Mouse (Mus musculus): ENCODE measurements at regions not wholly inside any gene's neighbourhood (a gene's known extent, or its start where the extent isn't known, plus 50 kb on each side); places are given as distances from the start of the nearest gene placed in this dataset.

GRCm38 (mm10) chr2:159068303-159069020 lies 273.9 kb downstream of the Dhx35 start:
- no peak overlapping the region for H3K27ac ChIP-seq (ENCODE audit: low read depth)
- ATAC-seq (replicated peaks; ENCODE audit: low FRiP score, low TSS enrichment, low read depth) = no peak

GRCm38 (mm10) chr2:159069180-159069579 lies 274.6 kb downstream of the Dhx35 start:
- Histone ChIP-seq H3K36me3 (ENCODE audit: control insufficient read depth, insufficient read depth, low read length) (no peaks in the 10 kb centered on the region), H3K27ac (ENCODE audit: low read depth) (no peak overlapping the region), H3K9ac (ENCODE audit: low read length) (no peak overlapping the region), H3K27me3 (replicated peaks; ENCODE audit: control insufficient read depth, insufficient read depth, low read length) (no peaks in the 10 kb centered on the region), H3K4me1 (replicated peaks; ENCODE audit: control insufficient read depth, insufficient read depth, low read length) (no peaks in the 10 kb centered on the region), H3K4me2 (ENCODE audit: low read length) (no peak overlapping the region), H3K4me3 (ENCODE audit: low read depth, low read length) (no peak overlapping the region), H3K9me3 (ENCODE audit: control insufficient read depth, low read length) (no peaks in the 10 kb centered on the region)
- DNase-seq (ENCODE audit: low spot score) (no peak), ATAC-seq (replicated peaks; ENCODE audit: low FRiP score, low TSS enrichment, low read depth) (no peak)
- WGBS = 16% methylated on average over 6 of the region's 6 CpGs

More at GRCm38 (mm10) chr2:159068303-159069020, 273.9 kb downstream of the Dhx35 start:
- no peak for DNase-seq (ENCODE audit: low spot score)
- Histone ChIP-seq H3K27me3 (replicated peaks; ENCODE audit: control insufficient read depth, insufficient read depth, low read length) (no peaks in the 10 kb centered on the region), H3K4me3 (ENCODE audit: low read depth, low read length) (no peak overlapping the region), H3K9ac (ENCODE audit: low read length) (no peak overlapping the region), H3K36me3 (ENCODE audit: control insufficient read depth, insufficient read depth, low read length) (no peaks in the 10 kb centered on the region), H3K9me3 (ENCODE audit: control insufficient read depth, low read length) (no peaks in the 10 kb centered on the region), H3K4me1 (replicated peaks; ENCODE audit: control insufficient read depth, insufficient read depth, low read length) (no peaks in the 10 kb centered on the region), H3K4me2 (ENCODE audit: low read length) (no peak overlapping the region)
- WGBS = 38% methylated on average over 7 of the region's 7 CpGs

- Histone ChIP-seq H3K4me3 (ENCODE audit: low read depth, low read length) (no peak overlapping the region), H3K27ac (ENCODE audit: low read depth) (no peak overlapping the region), H3K9ac (ENCODE audit: low read length) (no peak overlapping the region), H3K36me3 (ENCODE audit: control insufficient read depth, insufficient read depth, low read length) (no peaks in the 10 kb centered on the region), H3K4me1 (replicated peaks; ENCODE audit: control insufficient read depth, insufficient read depth, low read length) (no peaks in the 10 kb centered on the region), H3K9me3 (ENCODE audit: control insufficient read depth, low read length) (no peaks in the 10 kb centered on the region), H3K27me3 (replicated peaks; ENCODE audit: control insufficient read depth, insufficient read depth, low read length) (no peaks in the 10 kb centered on the region; the same call in 1 of the 2 replicates), H3K4me2 (ENCODE audit: low read length) (no peak overlapping the region)
- 77% methylated on average over 7 of the region's 7 CpGs for WGBS
- DNase-seq (ENCODE audit: low spot score) (no peak), ATAC-seq (replicated peaks; ENCODE audit: low FRiP score, low TSS enrichment, low read depth) (no peak)
Observed at GRCm38 (mm10) chr2:159072997-159073690, 278.5 kb downstream of the Dhx35 start.

- ATAC-seq (replicated peaks; ENCODE audit: low FRiP score, low TSS enrichment, low read depth) = no peak
- H3K9me3 ChIP-seq (ENCODE audit: control insufficient read depth, low read length) = no peaks in the 10 kb centered on the region
- H3K4me3 ChIP-seq (ENCODE audit: low read depth, low read length) = no peak overlapping the region
- H3K27ac ChIP-seq (ENCODE audit: low read depth) = no peak overlapping the region
- WGBS = 68% methylated on average over 7 of the region's 7 CpGs
- no peak for DNase-seq (ENCODE audit: low spot score)
- H3K27me3 ChIP-seq (replicated peaks; ENCODE audit: control insufficient read depth, insufficient read depth, low read length) = no peaks in the 10 kb centered on the region; the same call in 1 of the 2 replicates
- H3K4me1 ChIP-seq (replicated peaks; ENCODE audit: control insufficient read depth, insufficient read depth, low read length) = no peaks in the 10 kb centered on the region
- H3K36me3 ChIP-seq (ENCODE audit: control insufficient read depth, insufficient read depth, low read length) = no peaks in the 10 kb centered on the region
- H3K9ac ChIP-seq (ENCODE audit: low read length) = no peak overlapping the region
- no peak overlapping the region for H3K4me2 ChIP-seq (ENCODE audit: low read length)
Observed at GRCm38 (mm10) chr2:159079836-159080235, 285.2 kb downstream of the Dhx35 start.

- ATAC-seq (replicated peaks; ENCODE audit: low FRiP score, low TSS enrichment, low read depth) (no peak), DNase-seq (ENCODE audit: low spot score) (no peak)
- H3K27me3 ChIP-seq (replicated peaks; ENCODE audit: control insufficient read depth, insufficient read depth, low read length) = no peaks in the 10 kb centered on the region
- no peaks in the 10 kb centered on the region for H3K36me3 ChIP-seq (ENCODE audit: control insufficient read depth, insufficient read depth, low read length)
- H3K4me1 ChIP-seq (replicated peaks; ENCODE audit: control insufficient read depth, insufficient read depth, low read length) = no peaks in the 10 kb centered on the region
- no peaks in the 10 kb centered on the region for H3K9me3 ChIP-seq (ENCODE audit: control insufficient read depth, low read length)
- H3K4me3 ChIP-seq (ENCODE audit: low read depth, low read length) = no peak overlapping the region
- H3K4me2 ChIP-seq (ENCODE audit: low read length) = no peak overlapping the region
- no peak overlapping the region for H3K27ac ChIP-seq (ENCODE audit: low read depth)
- WGBS = 85% methylated on average over 19 of the region's 19 CpGs
- H3K9ac ChIP-seq (ENCODE audit: low read length) = no peak overlapping the region
Observed at GRCm38 (mm10) chr2:159080784-159081544, 286.4 kb downstream of the Dhx35 start.

GRCm38 (mm10) chr2:159086836-159087235 lies 292.2 kb downstream of the Dhx35 start:
- ATAC-seq (replicated peaks; ENCODE audit: low FRiP score, low TSS enrichment, low read depth) (no peak), DNase-seq (ENCODE audit: low spot score) (no peak)
- whole genome bisulfite sequencing = 69% methylated on average over 2 of the region's 2 CpGs
- H3K4me1 ChIP-seq (replicated peaks; ENCODE audit: control insufficient read depth, insufficient read depth, low read length) = no peaks in the 10 kb centered on the region
- H3K9me3 ChIP-seq (ENCODE audit: control insufficient read depth, low read length) = no peaks in the 10 kb centered on the region
- H3K36me3 ChIP-seq (ENCODE audit: control insufficient read depth, insufficient read depth, low read length) = no peaks in the 10 kb centered on the region
- H3K9ac ChIP-seq (ENCODE audit: low read length) = no peak overlapping the region
- no peak overlapping the region for H3K4me2 ChIP-seq (ENCODE audit: low read length)
- H3K4me3 ChIP-seq (ENCODE audit: low read depth, low read length) = no peak overlapping the region
- no peaks in the 10 kb centered on the region for H3K27me3 ChIP-seq (replicated peaks; ENCODE audit: control insufficient read depth, insufficient read depth, low read length)
- H3K27ac ChIP-seq (ENCODE audit: low read depth) = no peak overlapping the region

GRCm38 (mm10) chr2:159088196-159088595 lies 293.6 kb downstream of the Dhx35 start:
- H3K27me3 ChIP-seq (replicated peaks; ENCODE audit: control insufficient read depth, insufficient read depth, low read length) = no peaks in the 10 kb centered on the region
- H3K9me3 ChIP-seq (ENCODE audit: control insufficient read depth, low read length) = no peaks in the 10 kb centered on the region
- H3K36me3 ChIP-seq (ENCODE audit: control insufficient read depth, insufficient read depth, low read length) = no peaks in the 10 kb centered on the region
- H3K27ac ChIP-seq (ENCODE audit: low read depth) = no peak overlapping the region
- H3K4me2 ChIP-seq (ENCODE audit: low read length) = no peak overlapping the region
- H3K9ac ChIP-seq (ENCODE audit: low read length) = no peak overlapping the region
- ATAC-seq (replicated peaks; ENCODE audit: low FRiP score, low TSS enrichment, low read depth) (no peak), DNase-seq (ENCODE audit: low spot score) (no peak)
- 77% methylated on average over 4 of the region's 4 CpGs for WGBS
- H3K4me1 ChIP-seq (replicated peaks; ENCODE audit: control insufficient read depth, insufficient read depth, low read length) = no peaks in the 10 kb centered on the region
- H3K4me3 ChIP-seq (ENCODE audit: low read depth, low read length) = no peak overlapping the region

GRCm38 (mm10) chr2:159096667-159097066 lies 302.1 kb downstream of the Dhx35 start:
- 33% methylated on average over 2 of the region's 2 CpGs for WGBS
- H3K27ac ChIP-seq (ENCODE audit: low read depth) = no peak overlapping the region
- no peak overlapping the region for H3K4me3 ChIP-seq (ENCODE audit: low read depth, low read length)
- H3K27me3 ChIP-seq (replicated peaks; ENCODE audit: control insufficient read depth, insufficient read depth, low read length) = no peaks in the 10 kb centered on the region
- H3K4me1 ChIP-seq (replicated peaks; ENCODE audit: control insufficient read depth, insufficient read depth, low read length) = no peaks in the 10 kb centered on the region
- H3K4me2 ChIP-seq (ENCODE audit: low read length) = no peak overlapping the region
- H3K36me3 ChIP-seq (ENCODE audit: control insufficient read depth, insufficient read depth, low read length) = no peaks in the 10 kb centered on the region
- DNase-seq (ENCODE audit: low spot score) (no peak), ATAC-seq (replicated peaks; ENCODE audit: low FRiP score, low TSS enrichment, low read depth) (no peak)
- no peaks in the 10 kb centered on the region for H3K9me3 ChIP-seq (ENCODE audit: control insufficient read depth, low read length)
- no peak overlapping the region for H3K9ac ChIP-seq (ENCODE audit: low read length)
